ENCODE assay signal across 22 mouse cellular contexts in genomic region chr6:72747156-72747555, GRCm38 (mm10). TPM values are rescaled to one million over a fixed set of nuclear protein-coding genes. Genes with fewer than 3 reads are reported as not detected.
A peak's percentile ranks its signal among the peaks of the same experiment; 100 is the strongest.
DNase-seq lines count a peak whose midpoint lies in the region; ATAC-seq and TF ChIP-seq lines count a peak whose summit lies in the region.
"Had no signal": no experiment of that assay in that cellular context is flagged by ENCODE, and none has a peak within 500 bp of the region (broad histone marks: within the 10 kb centered on the region; RNA-seq: fewer than 3 reads in every experiment).

No protein-coding gene starts in this region.

- H3K27me3 ChIP-seq in kidney, embryonic 14.5 days (ENCODE audit: control insufficient read depth, insufficient read depth, low read length) = no peaks in the 10 kb centered on the region
- no peaks in the 10 kb centered on the region for H3K27me3 ChIP-seq in stomach, embryonic 14.5 days (ENCODE audit: control insufficient read depth, insufficient read depth, low read length)
- H3K27me3 ChIP-seq in stomach, postnatal 0 days (ENCODE audit: control insufficient read depth, insufficient read depth, low read length) = no peaks in the 10 kb centered on the region
- no peaks in the 10 kb centered on the region for H3K27me3 ChIP-seq in limb, embryonic 14.5 days (ENCODE audit: control insufficient read depth, insufficient read depth, low read length)
- no peaks in the 10 kb centered on the region for H3K27me3 ChIP-seq in hindbrain, embryonic 12.5 days
- H3K27me3 ChIP-seq: hindbrain, embryonic 15.5 days had no signal

- no peak overlapping the region for H3K4me3 ChIP-seq in kidney, embryonic 14.5 days (ENCODE audit: low read length)
- H3K4me3 ChIP-seq in stomach, embryonic 14.5 days (ENCODE audit: low read depth, low read length) = no peak overlapping the region
- no peak overlapping the region for H3K4me3 ChIP-seq in stomach, postnatal 0 days (ENCODE audit: low read depth, low read length)
- no peak overlapping the region for H3K4me3 ChIP-seq in limb, embryonic 14.5 days (replicated peaks; ENCODE audit: low read length)
- H3K4me3 ChIP-seq in hindbrain, embryonic 12.5 days = no peak overlapping the region
- H3K4me3 ChIP-seq: hindbrain, embryonic 15.5 days had no signal

- ATAC-seq in kidney, embryonic 14.5 days (ENCODE audit: low FRiP score, low TSS enrichment) = no peak
- ATAC-seq in stomach, embryonic 14.5 days (ENCODE audit: insufficient number of reproducible peaks, insufficient read depth, low FRiP score, low read depth) = no peak
- no peak for ATAC-seq in stomach, postnatal 0 days (ENCODE audit: low FRiP score, low TSS enrichment)
- ATAC-seq in limb, embryonic 14.5 days (ENCODE audit: low FRiP score, low read depth) = peak; percentile 79
- ATAC-seq in hindbrain, embryonic 12.5 days (ENCODE audit: low FRiP score) = no peak

- no peaks in the 10 kb centered on the region for H3K9me3 ChIP-seq in kidney, embryonic 14.5 days (ENCODE audit: control insufficient read depth, low read length)
- no peaks in the 10 kb centered on the region for H3K9me3 ChIP-seq in stomach, embryonic 14.5 days (ENCODE audit: control insufficient read depth, low read depth, low read length)
- H3K9me3 ChIP-seq in stomach, postnatal 0 days (ENCODE audit: control insufficient read depth, low read length) = no peaks in the 10 kb centered on the region
- H3K9me3 ChIP-seq in limb, embryonic 14.5 days (ENCODE audit: control insufficient read depth, low read length) = no peaks in the 10 kb centered on the region
- H3K9me3 ChIP-seq in hindbrain, embryonic 12.5 days (replicated peaks) = no peaks in the 10 kb centered on the region
- H3K9me3 ChIP-seq: hindbrain, embryonic 15.5 days had no signal

- WGBS in kidney, embryonic 14.5 days = 28% methylated on average over 4 of the region's 4 CpGs
- WGBS in stomach, embryonic 14.5 days = 11% methylated on average over 4 of the region's 4 CpGs
- WGBS in stomach, postnatal 0 days = 26% methylated on average over 4 of the region's 4 CpGs
- 37% methylated on average over 4 of the region's 4 CpGs for WGBS in limb, embryonic 14.5 days
- WGBS in hindbrain, embryonic 12.5 days = 54% methylated on average over 4 of the region's 4 CpGs

- DNase-seq in kidney, postnatal 10 days = no peak
- no peak for DNase-seq in stomach, postnatal 0 days (ENCODE audit: low spot score)
- DNase-seq in limb, embryonic 14.5 days (ENCODE audit: low spot score) = no peak
- DNase-seq in frontal cortex, adult 2 months (ENCODE audit: extremely low spot score in 1 of 2, low spot score in 1 of 2) = no peak
- DNase-seq: B cell, adult 2 months; cerebellum, adult 2 months; cerebellum, postnatal 36 days; gastrocnemius, postnatal 14 days; heart, adult 18-20 months; heart, postnatal 36 days; kidney, adult 11 months; layer of hippocampus, postnatal 36 days; lung, adult 18-20 months; lung, postnatal 14 days; midbrain, embryonic 14.5 days; right cerebral cortex, adult 18-20 months; thymus, adult 18-20 months had no signal

- H3K9ac ChIP-seq in kidney, embryonic 14.5 days (ENCODE audit: low read depth, low read length) = no peak overlapping the region
- no peak overlapping the region for H3K9ac ChIP-seq in stomach, embryonic 14.5 days (replicated peaks; ENCODE audit: low read depth, low read length)
- H3K9ac ChIP-seq in stomach, postnatal 0 days (ENCODE audit: low read length) = no peak overlapping the region
- no peak overlapping the region for H3K9ac ChIP-seq in limb, embryonic 14.5 days (ENCODE audit: low read depth, low read length, severe bottlenecking)
- no peak overlapping the region for H3K9ac ChIP-seq in hindbrain, embryonic 12.5 days
- H3K9ac ChIP-seq: hindbrain, embryonic 15.5 days had no signal

- no peak for TF ChIP-seq CTCF in stomach, postnatal 0 days (IDR thresholded peaks at IDR 0.05; ENCODE audit: low read depth)

- peaks cover 71% of the 10 kb centered on the region for H3K4me1 ChIP-seq in kidney, embryonic 14.5 days (ENCODE audit: control insufficient read depth, insufficient read depth, low read length)
- H3K4me1 ChIP-seq in stomach, embryonic 14.5 days (ENCODE audit: control insufficient read depth, insufficient read depth, low read length) = peaks cover 56% of the 10 kb centered on the region
- H3K4me1 ChIP-seq in stomach, postnatal 0 days (replicated peaks; ENCODE audit: control insufficient read depth, insufficient read depth) = peaks cover 14% of the 10 kb centered on the region; the same call in 1 of the 2 replicates
- H3K4me1 ChIP-seq in limb, embryonic 14.5 days (ENCODE audit: control insufficient read depth, insufficient read depth, low read length) = peaks cover 52% of the 10 kb centered on the region
- peaks cover 25% of the 10 kb centered on the region for H3K4me1 ChIP-seq in hindbrain, embryonic 12.5 days

- H3K27ac ChIP-seq in kidney, embryonic 14.5 days (ENCODE audit: low read depth, low read length) = peak overlapping the region; percentile 60; the same call in 1 of the 2 replicates
- no peak overlapping the region for H3K27ac ChIP-seq in stomach, embryonic 14.5 days (ENCODE audit: low read length)
- H3K27ac ChIP-seq in stomach, postnatal 0 days (replicated peaks) = no peak overlapping the region
- H3K27ac ChIP-seq in limb, embryonic 14.5 days (replicated peaks; ENCODE audit: low read depth, low read length) = 0 out of 2 replicates have a peak overlapping the region, but pooled peaks have one; percentile 26
- no peak overlapping the region for H3K27ac ChIP-seq in hindbrain, embryonic 12.5 days
- H3K27ac ChIP-seq: hindbrain, embryonic 15.5 days had no signal

- H3K36me3 ChIP-seq in kidney, embryonic 14.5 days (ENCODE audit: control insufficient read depth, insufficient read depth, low read length) = no peaks in the 10 kb centered on the region
- no peaks in the 10 kb centered on the region for H3K36me3 ChIP-seq in stomach, embryonic 14.5 days (ENCODE audit: control insufficient read depth, insufficient read depth, low read length)
- no peaks in the 10 kb centered on the region for H3K36me3 ChIP-seq in stomach, postnatal 0 days (ENCODE audit: control insufficient read depth, insufficient read depth, low read length)
- H3K36me3 ChIP-seq in limb, embryonic 14.5 days (ENCODE audit: control insufficient read depth, insufficient read depth, low read length) = peaks cover 4% of the 10 kb centered on the region; the same call in 1 of the 2 replicates
- H3K36me3 ChIP-seq in hindbrain, embryonic 12.5 days = no peaks in the 10 kb centered on the region
- H3K36me3 ChIP-seq: hindbrain, embryonic 15.5 days had no signal

- TF ChIP-seq EP300 in stomach, postnatal 0 days (optimal IDR thresholded peaks at IDR 0.05) = no peak

- no peak for TF ChIP-seq POLR2A in limb, embryonic 14.5 days (IDR thresholded peaks at IDR 0.05; ENCODE audit: borderline replicate concordance, extremely low read depth, insufficient read depth, insufficient read length)

- no peak overlapping the region; the same call in 1 of the 2 replicates for H3K4me2 ChIP-seq in kidney, embryonic 14.5 days (replicated peaks; ENCODE audit: low read depth, low read length)
- 0 out of 2 replicates have a peak overlapping the region, but pooled peaks have one; percentile 2 for H3K4me2 ChIP-seq in stomach, embryonic 14.5 days (replicated peaks; ENCODE audit: low read depth, low read length)
- H3K4me2 ChIP-seq in stomach, postnatal 0 days (replicated peaks; ENCODE audit: low read depth) = no peak overlapping the region
- no peak overlapping the region for H3K4me2 ChIP-seq in limb, embryonic 14.5 days (replicated peaks; ENCODE audit: low read depth, low read length, severe bottlenecking)
- no peak overlapping the region for H3K4me2 ChIP-seq in hindbrain, embryonic 12.5 days (replicated peaks)
- H3K4me2 ChIP-seq: hindbrain, embryonic 15.5 days; liver, embryonic 11.5 days had no signal

RNA-seq across cellular contexts. Expression of gene Tcf7l1, which starts 41.9 kb away (rescaled TPM):
- 38.7 and 48.8 TPM in 2 replicates for polyA plus RNA-seq in kidney, embryonic 14.5 days (2014; fragmentation: Nextera tagmentation; extraction: Ambion mirVana)
- polyA plus RNA-seq in stomach, embryonic 14.5 days (2014; fragmentation: Nextera tagmentation; extraction: Ambion mirVana) = 35.1 and 39.0 TPM in 2 replicates
- polyA plus RNA-seq in stomach, postnatal 0 days (2015; fragmentation: Nextera tagmentation; extraction: Ambion mirVana) = 11.1 and 12.2 TPM in 2 replicates
- 78.1 and 103 TPM in 2 replicates for polyA plus RNA-seq in limb, embryonic 14.5 days (2012; rRNA removed)
- 47.9 and 54.9 TPM in 2 replicates for polyA plus RNA-seq in limb, embryonic 14.5 days (2014; fragmentation: Nextera tagmentation; extraction: Ambion mirVana)
- 24.2 and 24.7 TPM in 2 replicates for polyA plus RNA-seq in hindbrain, embryonic 12.5 days (2016; fragmentation: Nextera tagmentation; extraction: Ambion mirVana)
- 4.9 and 5.4 TPM in 2 replicates for polyA plus RNA-seq in frontal cortex, adult 2 months (2012; rRNA removed)

Comparison
In these comparisons a context has a peak if more than half of its experiments do, and no peak if none do; other contexts are left out.
1. H3K27ac ChIP-seq: peak in kidney, embryonic 14.5 days (single experiment) and limb, embryonic 14.5 days (single experiment); none in stomach, embryonic 14.5 days (single experiment), stomach, postnatal 0 days (single experiment) and hindbrain, embryonic 12.5 days (single experiment).